Mouse (Mus musculus) erythroblast, embryonic 14.5 days (primary cell): ENCODE results near the gene St3gal3.

Experiments
- GATA1 ChIP-seq: IDR thresholded peaks from 2 replicates; pipeline ENCODE4 v1.6.1; 2012; ENCODE audit warnings: low read length, inconsistent platforms, mixed read lengths
- TAL1 ChIP-seq: IDR thresholded peaks from 3 replicates; pipeline ENCODE4 v1.6.1; 2012; ENCODE audit warnings: low read length, inconsistent platforms, mixed read lengths

DNA sequence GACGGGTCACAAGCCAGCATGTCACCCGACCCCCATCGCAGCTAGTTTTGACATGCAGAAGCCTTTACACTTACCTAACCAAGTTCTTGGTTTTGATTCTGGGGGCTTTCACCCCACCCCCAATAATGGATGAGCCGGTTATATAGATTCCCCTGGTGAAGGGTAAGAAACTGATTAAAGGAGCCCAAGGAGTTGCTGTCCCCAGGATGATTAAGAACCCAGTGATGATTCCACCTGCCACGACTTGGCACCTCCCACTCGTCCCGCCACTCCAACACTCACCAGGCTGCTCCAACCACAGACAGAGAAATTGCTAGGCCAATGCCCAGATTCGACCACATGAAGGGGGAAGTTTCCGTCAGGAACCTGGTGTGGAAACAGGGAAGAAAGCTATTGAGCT lies 248.7 kb downstream of the St3gal3 start:
- TF ChIP-seq GATA1 = no peak
- no peak for TF ChIP-seq TAL1
